Mouse (Mus musculus) lung, adult 18-20 months (tissue): Measurements from ENCODE around the gene Map1lc3b.
"Not testable (repeated sequence)": the region's sequence is repeated elsewhere in the genome, so short reads cannot be mapped to it uniquely, and the experiment has no call there.

Experiments used
- DNase-seq, 2 experiments: peaks; one replicate each; pipeline ENCODE4 v3.0.0; 2022; ENCODE audit warnings: mixed read lengths in 2 of 2

Map1lc3b gene

GRCm38 (mm10) chr8:121573275-121573674, 16.9 kb upstream of the Map1lc3b start:
- peak; percentile 81 to 91 for DNase-seq

DNA sequence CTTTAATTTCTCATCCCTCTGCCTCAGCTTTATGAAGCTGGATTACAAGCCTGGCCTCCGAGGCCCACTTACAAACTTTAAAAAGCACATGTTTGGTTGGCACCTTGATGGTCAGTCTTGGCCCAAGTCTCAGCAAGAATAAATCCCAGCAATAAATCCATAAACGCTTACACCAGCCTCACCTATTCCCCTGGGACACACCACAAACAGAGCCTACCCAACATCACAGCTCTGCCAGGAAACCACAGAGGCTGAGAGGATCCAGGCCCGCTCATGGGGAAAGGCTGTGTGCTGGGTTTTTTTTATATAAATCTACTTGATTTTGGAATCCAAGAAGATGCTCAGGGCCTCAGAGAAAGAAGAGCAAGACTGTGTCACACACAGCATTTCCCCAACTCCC, 14.5 kb upstream of the Map1lc3b start:
- no peak for DNase-seq

GRCm38 (mm10) chr8:121577751-121578675, 12.1 kb upstream of the Map1lc3b start:
- DNase-seq: peak in 1 of 2 experiments; percentile 45

DNA sequence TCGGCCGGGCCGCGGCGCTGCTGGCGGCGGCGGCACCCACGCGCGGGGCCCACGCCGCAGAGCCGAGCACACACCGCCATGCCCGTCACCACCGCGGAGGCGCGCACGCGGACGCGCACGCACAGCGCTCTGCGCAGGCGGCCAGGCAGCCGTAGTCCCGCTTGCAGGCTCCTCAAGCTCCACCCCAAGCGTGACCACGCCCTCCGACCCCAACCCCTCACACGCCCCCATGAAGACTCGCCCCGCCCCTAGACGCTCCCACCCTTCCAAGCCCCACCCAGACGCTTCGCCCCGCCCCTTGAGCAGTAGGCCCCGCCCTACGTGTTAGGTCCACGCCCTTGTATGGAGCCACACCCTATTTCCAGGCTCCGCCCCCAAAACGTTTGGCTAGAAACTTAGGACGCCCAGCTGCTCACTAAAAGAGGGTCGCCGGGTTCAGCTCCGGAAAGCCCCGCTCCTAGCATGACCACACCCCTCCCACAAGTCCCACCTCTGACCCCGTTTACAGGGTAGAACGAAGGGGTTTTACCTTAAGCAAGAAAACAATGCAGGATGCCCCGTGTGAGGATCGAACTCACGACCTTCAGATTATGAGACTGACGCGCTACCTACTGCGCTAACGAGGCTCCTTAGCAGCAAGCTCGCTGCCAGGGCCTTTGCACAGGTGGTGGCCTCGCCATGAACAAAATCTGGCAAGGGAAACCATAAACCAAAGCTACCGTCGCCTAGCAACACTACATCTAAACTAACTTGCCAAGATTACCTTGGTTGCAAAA, 11.3 kb upstream of the Map1lc3b start, which contains the start of gene Fbxo31:
Gene Fbxo31 (minus strand): TSS at position 131 of the 776 bp plus-strand sequence.
- peak; percentile 91 to 93 for DNase-seq

DNA sequence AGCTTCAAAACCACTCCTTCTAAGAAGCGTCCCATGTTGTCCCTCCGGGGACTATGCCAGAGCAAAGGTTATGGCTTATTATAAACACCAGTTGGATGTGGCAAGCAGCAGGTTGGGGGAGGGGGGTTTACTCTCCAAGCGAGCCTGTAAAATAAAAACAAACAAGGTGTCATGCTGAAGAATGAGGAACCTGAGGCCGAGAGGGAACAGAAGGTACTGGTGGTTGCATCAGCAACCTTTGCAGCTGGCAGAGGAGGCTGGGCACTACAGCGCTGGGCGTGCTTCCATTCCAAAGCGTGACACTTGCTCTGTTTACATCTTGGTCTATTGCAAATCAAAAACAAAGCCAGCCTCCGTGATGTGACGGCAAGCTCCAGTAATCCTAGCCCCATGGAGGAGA, 9.7 kb upstream of the Map1lc3b start:
- peak; percentile 75 to 88 for DNase-seq

DNA sequence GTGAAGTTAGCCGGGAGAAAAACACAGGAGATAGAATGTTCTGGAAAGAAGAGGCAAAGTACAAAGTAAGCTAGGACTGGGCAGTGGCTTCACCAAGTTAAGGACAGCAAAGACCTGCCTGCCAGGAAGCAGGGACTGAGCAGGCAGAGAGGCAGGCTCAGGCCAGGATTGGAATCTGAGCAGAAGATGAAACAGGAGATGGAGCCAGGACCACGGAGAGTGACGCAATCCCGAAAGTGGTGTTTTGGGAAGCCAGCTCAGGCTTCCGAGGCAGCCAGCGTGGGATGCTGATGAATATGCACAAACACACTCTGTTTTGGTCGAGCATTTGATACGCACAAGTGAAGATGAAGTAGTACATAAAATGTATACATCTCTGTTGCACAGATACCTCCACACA, 6.5 kb upstream of the Map1lc3b start:
- peak in 1 of 2 experiments; percentile 54 for DNase-seq

- no peak for DNase-seq
These were observed 5.4 kb upstream of the Map1lc3b start for GRCm38 (mm10) chr8:121584730-121585129.

DNA sequence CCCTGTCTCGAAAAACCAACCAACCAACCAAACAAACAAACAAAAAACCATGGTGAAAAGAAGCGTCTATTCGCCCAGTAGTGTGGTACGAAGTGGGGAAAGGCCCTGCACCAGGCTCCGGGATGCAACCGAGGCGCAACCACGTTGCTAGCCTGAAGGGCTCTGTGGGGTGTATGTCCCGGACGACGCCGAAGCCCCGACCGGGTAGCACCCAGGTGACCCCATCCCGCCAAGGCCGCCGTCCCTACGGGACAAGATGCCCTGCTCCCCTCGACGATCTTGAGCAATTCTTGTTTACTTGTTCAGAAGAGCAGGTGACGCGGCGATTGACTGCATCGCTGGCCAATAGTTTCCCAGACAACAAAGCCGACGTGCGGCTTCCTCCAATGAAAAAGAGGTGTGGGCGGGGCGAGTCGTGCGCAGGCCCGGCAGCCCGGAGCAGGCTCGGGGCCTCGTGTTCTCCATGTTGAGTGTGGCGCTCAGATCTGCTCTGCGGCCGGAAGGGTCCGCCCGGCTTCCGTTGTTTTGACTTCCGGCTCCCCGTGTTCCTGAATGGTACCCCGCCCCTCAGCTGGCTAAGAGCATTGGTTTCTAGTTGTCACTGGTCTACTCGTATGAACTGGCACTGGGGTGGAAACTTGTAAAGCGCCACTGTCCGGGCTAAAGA, 4.9 kb upstream of the Map1lc3b start:
- DNase-seq: peak; percentile 99 to 100

GRCm38 (mm10) chr8:121588750-121589149, 1.4 kb upstream of the Map1lc3b start:
- no peak for DNase-seq

- DNase-seq: no peak
These were observed 895 bp upstream of the Map1lc3b start for GRCm38 (mm10) chr8:121589205-121589726.

GRCm38 (mm10) chr8:121591178-121592066, 1.3 kb downstream of the Map1lc3b start:
- peak; percentile 49 to 73 for DNase-seq

DNA sequence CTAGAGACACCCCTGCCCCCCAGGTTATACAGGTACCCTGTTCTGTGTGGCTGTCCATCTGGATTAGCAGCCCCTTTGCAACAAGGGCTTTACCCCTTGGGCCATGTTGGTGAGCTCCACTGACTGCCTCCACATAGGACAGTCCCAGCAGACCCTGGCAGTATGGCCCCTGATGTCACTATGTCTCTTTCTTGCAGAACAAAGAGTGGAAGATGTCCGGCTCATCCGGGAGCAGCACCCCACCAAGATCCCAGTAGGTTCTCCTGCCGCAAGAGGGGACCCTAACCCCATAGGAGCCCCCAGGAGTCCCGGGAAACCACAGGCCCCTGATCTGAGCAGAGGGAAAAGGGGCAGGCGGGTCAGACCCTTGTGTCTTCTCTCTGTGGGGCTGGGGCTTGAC, 3.1 kb downstream of the Map1lc3b start:
- DNase-seq: no peak

- peak in 1 of 2 experiments; percentile 68 for DNase-seq
These were observed 3.8 kb downstream of the Map1lc3b start for GRCm38 (mm10) chr8:121593983-121594382.

GRCm38 (mm10) chr8:121597492-121597891, 7.3 kb downstream of the Map1lc3b start:
- DNase-seq: not testable (repeated sequence)

DNA sequence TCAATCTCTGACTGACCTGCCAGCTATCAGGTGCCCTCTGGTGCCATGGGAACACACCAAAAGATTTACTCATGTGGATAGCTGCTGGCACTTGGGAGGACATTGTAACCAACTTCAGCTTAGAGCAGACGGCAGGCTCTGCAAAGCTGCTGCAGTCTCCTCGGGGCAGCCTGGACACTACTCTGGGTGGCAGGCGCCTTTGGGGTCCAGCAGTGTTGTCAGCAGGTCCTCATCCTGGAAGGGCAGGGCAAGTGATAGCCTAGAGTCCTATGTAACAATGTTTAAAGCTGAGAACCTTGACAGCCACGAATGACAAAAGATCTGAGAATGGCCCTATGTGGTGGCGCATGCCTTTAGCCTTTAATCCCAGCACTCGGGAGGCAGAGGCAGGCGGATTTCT, 8.0 kb downstream of the Map1lc3b start:
- no peak for DNase-seq

- peak; percentile 83 to 88 for DNase-seq
These were observed 8.7 kb downstream of the Map1lc3b start for GRCm38 (mm10) chr8:121598892-121599291.

GRCm38 (mm10) chr8:121599842-121600241, 9.7 kb downstream of the Map1lc3b start:
- no peak for DNase-seq

DNA sequence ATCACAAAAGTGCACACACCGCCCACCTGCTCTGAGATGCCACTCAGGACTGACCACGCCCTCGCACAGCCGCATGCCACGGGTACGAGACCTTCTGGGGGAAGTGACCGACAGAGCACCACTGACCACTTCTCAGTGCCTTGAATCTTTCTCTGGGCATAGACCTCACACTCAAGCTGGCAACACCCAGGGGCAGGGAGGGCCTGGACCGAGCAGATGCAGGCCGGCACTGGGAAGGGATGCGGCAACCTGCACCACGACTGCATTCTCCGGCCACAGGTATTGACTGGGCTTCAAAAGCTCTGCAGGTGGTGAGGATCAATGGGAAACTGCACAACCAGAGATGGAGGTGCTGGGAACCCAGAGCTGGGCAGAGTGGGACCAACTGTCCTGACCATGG, 12.2 kb downstream of the Map1lc3b start:
- DNase-seq: no peak

DNA sequence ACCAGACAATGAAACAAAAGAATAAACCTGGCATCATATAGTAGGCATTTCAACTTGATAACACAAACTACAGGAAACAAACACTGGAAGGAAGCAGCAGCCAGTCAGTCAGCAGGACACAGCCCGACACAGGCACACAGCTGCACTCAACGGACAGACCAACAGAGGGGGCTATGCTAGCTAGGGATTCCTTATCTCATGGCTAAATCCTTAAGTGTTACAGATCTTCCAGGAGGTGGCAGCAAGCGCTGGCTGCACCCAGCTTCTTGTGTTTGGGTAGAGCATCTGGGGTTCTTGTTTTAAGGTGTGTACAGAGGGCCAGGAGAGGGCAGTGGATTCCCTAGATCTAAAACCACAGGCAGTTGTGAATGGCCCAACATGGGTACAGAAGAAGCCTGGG, 12.7 kb downstream of the Map1lc3b start:
- peak; percentile 79 to 87 for DNase-seq

- DNase-seq: no peak
These were observed 13.6 kb downstream of the Map1lc3b start for GRCm38 (mm10) chr8:121603801-121604200.

DNA sequence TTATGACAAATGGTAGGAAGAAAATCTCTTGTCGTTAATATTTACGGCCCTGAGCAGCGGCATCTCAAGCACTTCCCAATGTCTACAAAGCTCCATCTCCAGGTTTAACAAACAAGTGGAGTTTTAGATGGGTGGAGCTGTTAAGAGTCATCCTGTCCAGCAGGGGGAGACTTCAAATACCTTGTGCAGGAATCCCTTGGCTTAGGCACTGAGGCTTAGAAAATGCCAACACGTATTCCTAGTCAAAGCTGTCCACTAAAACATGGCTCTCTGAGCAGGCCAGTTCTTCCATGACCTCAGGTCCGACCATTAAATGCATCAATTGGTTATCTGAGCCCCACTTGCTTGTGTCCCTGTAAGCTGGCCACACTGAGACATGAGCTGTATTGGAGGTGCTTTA, 17.5 kb downstream of the Map1lc3b start:
- DNase-seq: no peak

GRCm38 (mm10) chr8:121609251-121609650, 19.1 kb downstream of the Map1lc3b start:
- no peak for DNase-seq
